Mouse (Mus musculus) ES-E14 (cell line): ENCODE data around the gene Zfp422. TPM values are rescaled to one million over a fixed set of nuclear protein-coding genes. Genes with fewer than 3 reads are reported as not detected.
A peak's percentile ranks its signal among the peaks of the same experiment; 100 is the strongest.
"Not testable (repeated sequence)": the region's sequence is repeated elsewhere in the genome, so short reads cannot be mapped to it uniquely, and the experiment has no call there.

Experiments
- DNase-seq: peaks from one replicate; pipeline ENCODE4 v3.0.0-alpha.2; 2013; ENCODE audit warnings: low read depth, low spot score
- H3K27ac ChIP-seq: 2 replicates; pipeline ENCODE4 v1.5.1; 2012; ENCODE audit warnings: low read depth, mild to moderate bottlenecking, low read length, moderate library complexity, mixed read lengths; ENCODE audit not compliant: poor library complexity, insufficient read depth, severe bottlenecking
- H3K36me3 ChIP-seq: 2 replicates; pipeline ENCODE4 v1.6.1; 2012; ENCODE audit warnings: mild to moderate bottlenecking, low read length, moderate library complexity, mixed read lengths; ENCODE audit not compliant: control insufficient read depth, poor library complexity, insufficient read depth, severe bottlenecking
- H3K4me1 ChIP-seq, 2 experiments: fragments of 150-350 bp in 1 of 2; sonication (generic) in 1 of 2; 2 replicates each; pipeline ENCODE4 v1.6.1; 2012; ENCODE audit warnings: low read length in 2 of 2, mild to moderate bottlenecking in 1 of 2, mixed read lengths in 1 of 2; ENCODE audit not compliant: control insufficient read depth in 2 of 2, insufficient read depth in 2 of 2, poor library complexity in 1 of 2
- H3K4me3 ChIP-seq, 2 experiments: fragments of 150-350 bp in 1 of 2; sonication (generic) in 1 of 2; 2 replicates each; pipeline ENCODE4 v1.5.1; 2012; ENCODE audit warnings: low read length in 2 of 2, low read depth in 1 of 2, mild to moderate bottlenecking in 1 of 2, mixed read lengths in 1 of 2; ENCODE audit not compliant: insufficient read depth in 1 of 2, poor library complexity in 1 of 2, severe bottlenecking in 1 of 2
- H3K9ac ChIP-seq: 2 replicates; pipeline ENCODE4 v1.6.1; 2012; ENCODE audit warnings: low read depth, mild to moderate bottlenecking, low read length, mixed read lengths; ENCODE audit not compliant: poor library complexity, insufficient read depth, severe bottlenecking
- H3K9me3 ChIP-seq: fragments of 150-350 bp; sonication (generic); 2 replicates; pipeline ENCODE4 v1.6.1; 2012; ENCODE audit warnings: low read depth, mild to moderate bottlenecking, low read length; ENCODE audit not compliant: control insufficient read depth, insufficient read depth
- CHD2 ChIP-seq: IDR thresholded peaks from 2 replicates; pipeline ENCODE4 v1.6.1; 2014; ENCODE audit warnings: mild to moderate bottlenecking, low read depth, low read length, inconsistent platforms
- HCFC1 ChIP-seq: IDR thresholded peaks from 2 replicates; pipeline ENCODE4 v1.6.1; 2012; ENCODE audit warnings: low read length, inconsistent platforms, borderline replicate concordance; ENCODE audit not compliant: insufficient read depth
- MAFK ChIP-seq: IDR thresholded peaks from 2 replicates; pipeline ENCODE4 v1.6.1; 2014; ENCODE audit warnings: mild to moderate bottlenecking, low read depth, low read length, inconsistent platforms; ENCODE audit not compliant: insufficient read depth
- ZC3H11A ChIP-seq: IDR thresholded peaks from 2 replicates; pipeline ENCODE4 v1.6.1; 2012; ENCODE audit warnings: low read depth, mild to moderate bottlenecking, inconsistent platforms, low read length, borderline replicate concordance
- ZNF384 ChIP-seq: IDR thresholded peaks from 2 replicates; pipeline ENCODE4 v1.6.1; 2012; ENCODE audit warnings: low read depth, low read length, inconsistent platforms
- in situ Hi-C, 2 experiments: fragments of 600-800 bp; cut with MboI; formaldehyde crosslinking; loops; one replicate each; pipeline ENCODE4 v1.15.1; 2025; ENCODE audit warnings: low sequenced_read_pairs in 2 of 2, inconsistent platforms in 1 of 2; ENCODE audit not compliant: unreplicated experiment in 2 of 2
- total RNA-seq: library from RNA; depleted of rRNA; stranded (reverse); fragments of 300-350 nt; gene quantifications from 2 replicates; pipeline ENCODE4 v1.2.3, GENCODE M21; 2012

Gene Zfp422
- total RNA-seq, 1 experiment = 7.0 TPM

GRCm38 (mm10) chr6:116628095-116628494 is 704 bp downstream of the Zfp422 start:
- in situ Hi-C loops = no loop called here

GRCm38 (mm10) chr6:116626417-116626816 is 2.4 kb downstream of the Zfp422 start:
- DNase-seq, H3K27ac ChIP-seq, H3K4me1 ChIP-seq, H3K4me3 ChIP-seq, H3K9ac ChIP-seq, H3K9me3 ChIP-seq, H3K36me3 ChIP-seq, in situ Hi-C loops: not testable (repeated sequence)

More at GRCm38 (mm10) chr6:116628095-116628494, 704 bp downstream of the Zfp422 start:
- Histone ChIP-seq H3K4me3 (peak overlapping the region; percentile 85 to 87), H3K27ac (no peak overlapping the region), H3K9me3 (no peaks in the 10 kb centered on the region), H3K36me3 (peaks cover 3% of the 10 kb centered on the region; the same call in 1 of the 2 replicates), H3K9ac (peak overlapping the region; percentile 84), H3K4me1 (0 out of 4 replicates have a peak, but pooled peaks cover 0 to 2% of the 10 kb centered on the region in 2 experiments)
- DNase-seq = no peak
- TF ChIP-seq ZC3H11A (no peak), CHD2 (no peak), ZNF384 (no peak), HCFC1 (no peak), MAFK (no peak)

GRCm38 (mm10) chr6:116621318-116622023 is 7.3 kb downstream of the Zfp422 start:
- no peak overlapping the region for H3K9ac ChIP-seq
- DNase-seq = no peak
- no peak overlapping the region for H3K27ac ChIP-seq
- in situ Hi-C loops = no loop called here
- peaks cover 2% of the 10 kb centered on the region; the same call in 1 of the 2 replicates for H3K36me3 ChIP-seq
- no peaks in the 10 kb centered on the region for H3K9me3 ChIP-seq
- H3K4me3 ChIP-seq = no peak overlapping the region
- 0 out of 4 replicates have a peak, but pooled peaks cover 0 to 1% of the 10 kb centered on the region in 2 experiments for H3K4me1 ChIP-seq
- no peak for TF ChIP-seq CHD2
- no peak for TF ChIP-seq ZC3H11A
- TF ChIP-seq HCFC1 = no peak
- no peak for TF ChIP-seq ZNF384
- TF ChIP-seq MAFK = no peak

GRCm38 (mm10) chr6:116618073-116618472 is 10.7 kb downstream of the Zfp422 start:
- Histone ChIP-seq H3K27ac (no peak overlapping the region), H3K9me3 (no peaks in the 10 kb centered on the region), H3K4me1 (0 out of 4 replicates have a peak, but pooled peaks cover 0 to 1% of the 10 kb centered on the region in 2 experiments), H3K4me3 (no peak overlapping the region), H3K9ac (no peak overlapping the region), H3K36me3 (no peaks in the 10 kb centered on the region)
- TF ChIP-seq CHD2 (no peak), MAFK (no peak), HCFC1 (no peak), ZC3H11A (no peak), ZNF384 (no peak)
- in situ Hi-C loops = no loop called here
- DNase-seq = no peak
